Mouse (Mus musculus) 416B (cell line): Measurements from ENCODE around the gene Mpo.

Source experiments
- DNase-seq: peaks from one replicate; pipeline ENCODE4 v3.0.0; 2011; ENCODE audit warnings: low read depth

Mpo gene

DNA sequence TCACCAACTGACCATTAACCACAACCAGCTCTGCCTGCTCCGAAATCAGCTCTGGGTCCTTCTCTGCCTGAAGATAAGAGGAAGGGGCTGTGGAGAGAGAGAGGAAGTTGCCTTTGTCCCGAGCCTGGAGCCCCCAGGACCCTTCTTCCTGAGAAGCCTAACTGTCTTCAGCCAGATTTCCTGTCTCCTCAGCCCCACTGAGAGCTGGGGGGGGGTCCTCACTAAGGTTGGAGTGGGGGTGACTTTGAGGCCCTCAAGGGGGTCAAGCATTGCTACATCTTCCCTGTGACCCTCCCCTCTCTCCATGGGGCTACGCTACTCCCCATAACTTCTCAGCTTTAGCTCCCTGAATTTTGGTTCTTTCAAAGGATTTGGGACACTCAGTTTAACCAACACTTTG, at the start of gene Mpo:
Gene Mpo (plus strand): TSS at position 122 of the 400 bp plus-strand sequence.
- DNase-seq: peak; percentile 87

DNA sequence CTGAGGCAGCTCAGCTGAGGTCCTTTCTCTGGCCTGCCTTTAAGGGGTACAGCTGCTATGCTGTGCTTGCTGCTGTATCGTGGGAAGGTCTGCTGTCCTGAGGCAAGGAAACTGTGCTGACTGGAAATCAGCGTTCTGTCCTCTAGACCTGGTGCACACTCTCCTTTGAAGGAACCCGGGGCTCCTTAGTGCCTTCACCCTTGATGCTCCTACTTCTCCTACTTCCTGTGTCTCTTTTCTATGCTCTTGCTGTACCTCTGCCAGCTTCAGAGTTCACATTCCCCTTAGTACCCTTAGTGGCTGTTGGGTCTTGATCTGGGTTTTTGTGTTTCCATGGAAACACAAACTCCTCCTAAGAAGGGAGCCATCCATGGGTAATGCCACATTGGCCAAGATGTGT, 49.7 kb upstream of the Mpo start:
- DNase-seq: no peak

DNA sequence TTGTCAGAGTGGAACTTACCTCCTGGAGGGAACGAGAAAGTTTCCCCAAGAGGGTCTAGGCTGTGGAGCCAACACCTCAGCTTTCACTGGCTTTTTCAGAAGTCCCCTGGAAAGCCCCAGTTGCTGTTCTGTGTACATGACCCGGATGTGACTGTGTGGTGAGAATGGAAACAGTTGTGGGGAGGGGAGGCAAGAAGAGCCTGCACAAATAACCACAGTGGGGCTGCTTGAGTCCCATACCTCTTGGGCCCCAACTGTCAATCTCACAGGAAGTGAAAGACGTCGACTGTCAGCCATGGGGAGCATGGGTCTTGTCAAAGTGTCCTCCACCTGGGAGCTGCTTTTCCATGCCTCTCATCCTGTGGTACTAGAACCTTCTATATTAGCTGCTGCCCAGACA, 48.4 kb upstream of the Mpo start:
- DNase-seq: no peak

DNA sequence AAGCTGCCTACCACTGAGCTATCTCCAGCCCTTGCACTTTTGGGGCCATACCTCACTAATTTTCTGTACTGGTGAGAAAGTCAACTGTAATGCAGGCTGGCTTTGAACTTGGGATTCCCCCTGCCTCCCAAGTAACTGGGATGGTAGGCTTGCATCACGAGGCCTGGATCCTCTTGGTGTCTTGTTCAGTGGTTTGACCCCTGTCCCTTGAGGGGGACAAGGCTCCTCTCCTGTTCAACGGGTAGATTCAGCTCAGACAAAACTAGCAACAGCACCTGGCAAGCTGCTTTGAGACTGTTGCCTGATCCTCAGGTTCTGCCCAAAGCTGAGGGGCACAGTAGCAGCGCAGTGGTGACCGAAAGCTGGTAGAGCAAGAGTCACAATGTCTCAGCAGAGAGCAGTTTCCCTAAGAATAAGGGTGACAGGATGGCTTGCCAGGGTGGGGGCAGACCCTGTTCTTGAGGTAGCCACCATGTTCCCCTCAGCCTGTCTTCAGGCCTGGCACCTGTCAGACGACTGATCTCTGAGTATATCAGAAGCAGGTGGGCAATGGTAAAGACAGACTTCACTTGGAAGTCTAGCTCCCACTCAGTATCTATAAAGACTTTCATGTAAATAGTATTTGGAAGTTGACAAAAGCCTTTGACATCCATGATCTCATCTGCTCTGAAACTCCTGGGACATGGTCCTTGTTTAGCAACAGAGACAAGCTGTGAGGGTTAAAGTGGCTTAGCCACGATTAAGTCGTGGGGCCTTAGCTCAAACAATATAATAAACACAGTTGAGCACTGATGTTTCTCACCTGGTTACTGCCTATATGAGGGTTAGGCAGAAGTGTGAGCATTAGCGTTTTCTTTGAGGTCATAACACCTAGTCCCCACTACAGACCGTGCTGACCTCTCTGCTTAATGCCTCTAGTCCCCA, 47.5 kb upstream of the Mpo start:
- no peak for DNase-seq

DNA sequence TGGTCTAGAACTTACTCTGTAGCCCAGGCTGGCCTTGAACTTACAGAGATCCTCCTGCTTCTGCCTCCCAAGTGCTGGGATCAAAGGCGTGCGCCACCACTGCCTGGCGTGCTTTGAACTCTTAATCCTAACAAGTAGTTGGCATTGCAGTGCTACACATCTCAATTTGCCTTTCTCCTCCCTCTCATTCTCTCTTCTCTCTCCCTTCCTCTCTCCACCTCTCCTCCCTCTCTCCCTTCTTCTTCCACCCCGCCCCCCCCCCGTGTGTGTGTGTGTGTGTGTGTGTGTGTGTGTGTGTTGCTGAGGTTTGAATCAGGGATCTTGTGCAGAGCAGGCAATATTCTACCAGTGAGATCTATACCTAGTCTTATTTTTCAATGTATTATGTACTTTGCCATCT, 46.1 kb upstream of the Mpo start:
- DNase-seq: no peak

DNA sequence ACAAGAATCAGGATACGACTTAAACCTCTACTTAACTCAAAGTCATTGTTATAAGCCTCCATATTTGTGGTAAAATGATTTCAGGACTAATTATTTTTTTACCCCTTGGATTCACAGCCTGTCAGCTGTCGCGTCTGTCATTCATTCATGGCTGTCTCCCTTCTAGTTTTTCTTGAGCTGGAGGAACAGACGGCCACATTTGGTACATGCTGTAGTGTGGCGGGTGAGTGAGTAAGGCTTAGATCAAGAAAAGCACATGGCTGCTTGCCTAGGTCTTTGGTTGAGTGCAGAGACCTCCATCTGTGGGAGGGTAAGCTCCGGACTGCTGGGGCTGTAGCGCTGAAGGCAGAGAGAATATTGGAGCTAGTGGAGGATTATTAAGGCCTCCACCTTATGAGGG, 45.7 kb upstream of the Mpo start:
- DNase-seq: no peak

DNA sequence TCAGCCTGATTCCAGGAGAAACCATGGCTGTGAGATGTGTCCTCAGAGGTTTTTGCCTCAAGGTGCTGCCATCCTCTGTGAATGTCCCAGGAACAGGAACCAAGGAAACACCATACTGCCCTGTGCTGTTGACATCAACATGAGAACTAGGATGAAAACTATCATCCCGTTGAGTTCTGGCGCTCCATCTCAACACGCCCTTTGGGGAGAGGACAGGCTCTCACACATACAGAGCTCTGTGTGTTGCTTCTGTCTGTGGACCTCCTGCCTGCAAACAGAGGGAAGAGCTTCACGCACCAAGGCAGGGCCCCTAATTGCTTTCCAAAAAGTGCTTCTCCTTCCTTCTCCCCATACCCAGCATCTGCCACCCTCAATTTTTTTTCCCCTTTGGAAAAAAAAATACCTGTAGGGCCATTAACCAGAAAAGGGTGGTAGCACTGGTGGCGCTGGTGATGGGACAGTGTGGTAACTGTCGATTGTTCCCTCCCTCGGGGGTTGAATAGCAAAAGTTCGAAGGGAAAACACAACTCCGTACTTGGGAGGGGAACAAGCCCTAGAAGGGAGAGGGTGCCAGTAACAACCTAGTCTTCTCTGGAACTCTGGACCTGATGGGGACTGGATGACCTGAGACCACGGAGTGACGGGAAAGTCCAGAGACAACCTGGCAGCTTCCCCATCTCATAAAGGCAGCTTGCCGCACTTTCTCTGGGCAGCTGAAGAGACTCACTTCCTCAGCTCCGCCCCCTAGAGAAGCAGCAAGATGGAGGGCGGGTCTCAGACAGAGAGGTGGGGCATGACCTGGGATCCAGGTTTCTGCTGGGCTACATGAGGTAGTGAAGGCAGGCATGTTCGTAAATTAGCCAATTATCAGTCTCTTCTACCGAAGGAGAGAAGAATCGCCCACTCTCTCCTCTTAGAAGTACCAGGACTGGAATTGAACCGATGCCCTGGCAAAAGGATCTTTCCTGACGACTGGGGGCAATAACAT, 45.0 kb upstream of the Mpo start:
- DNase-seq: peak; percentile 94

DNA sequence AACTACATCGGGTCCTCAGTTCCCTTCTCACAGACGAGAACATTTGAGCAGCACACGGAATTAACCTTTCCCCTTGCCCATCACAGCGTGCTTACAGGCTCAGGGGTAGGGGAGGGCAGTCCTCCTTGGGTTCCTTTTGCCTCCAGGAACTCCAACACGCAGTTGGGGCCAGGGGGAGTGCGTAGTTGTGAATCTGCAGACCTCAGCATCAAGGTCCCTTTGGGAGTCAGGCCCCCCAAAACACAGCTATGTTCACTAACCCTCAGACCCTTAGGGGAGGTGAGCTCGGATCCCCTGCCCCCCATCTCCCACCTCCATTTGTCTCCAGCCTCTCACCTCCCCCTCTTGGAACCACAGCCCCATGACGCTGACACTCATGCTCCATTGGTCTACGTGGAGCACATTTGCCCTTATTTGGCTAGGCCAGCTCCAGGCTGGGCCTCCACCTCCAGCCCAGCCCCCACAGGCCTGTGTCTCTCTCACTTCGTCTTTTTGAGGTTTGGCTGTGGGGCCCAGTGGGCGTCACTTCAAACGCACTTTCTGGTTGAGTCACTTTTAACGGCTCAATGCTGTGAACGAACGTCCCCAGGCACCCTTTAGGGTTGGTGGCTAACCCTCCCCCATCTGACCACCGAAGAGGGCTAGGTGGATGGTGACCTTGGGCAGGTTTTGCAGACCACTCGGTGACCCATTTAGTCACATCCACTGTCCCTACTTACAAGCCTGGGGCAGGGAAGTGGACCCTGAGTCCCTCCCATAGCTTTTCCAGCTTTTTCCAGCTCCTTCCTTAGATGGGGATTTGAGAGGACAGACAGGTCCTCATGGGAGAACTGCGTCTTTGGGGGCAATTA, 44.0 kb upstream of the Mpo start:
- DNase-seq: peak; percentile 99

DNA sequence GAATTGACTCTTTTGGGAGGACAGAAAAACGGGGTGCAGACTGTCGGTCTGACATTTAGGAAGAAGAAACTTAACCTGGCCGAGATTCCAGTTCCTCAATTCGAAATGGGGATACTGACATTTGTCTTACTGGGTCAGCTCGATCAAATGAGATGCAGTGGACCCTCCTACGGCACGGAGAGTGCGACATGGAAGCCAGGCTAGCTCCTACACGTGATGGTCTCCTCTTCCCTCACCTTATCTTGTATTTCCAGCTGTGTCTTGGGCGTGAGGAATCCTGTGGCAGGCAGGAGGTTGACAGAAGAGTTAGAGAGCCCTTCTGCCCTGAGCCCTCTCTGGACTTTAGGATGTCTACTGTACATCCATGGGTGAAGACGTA, 43.3 kb upstream of the Mpo start:
- peak; percentile 72 for DNase-seq

DNA sequence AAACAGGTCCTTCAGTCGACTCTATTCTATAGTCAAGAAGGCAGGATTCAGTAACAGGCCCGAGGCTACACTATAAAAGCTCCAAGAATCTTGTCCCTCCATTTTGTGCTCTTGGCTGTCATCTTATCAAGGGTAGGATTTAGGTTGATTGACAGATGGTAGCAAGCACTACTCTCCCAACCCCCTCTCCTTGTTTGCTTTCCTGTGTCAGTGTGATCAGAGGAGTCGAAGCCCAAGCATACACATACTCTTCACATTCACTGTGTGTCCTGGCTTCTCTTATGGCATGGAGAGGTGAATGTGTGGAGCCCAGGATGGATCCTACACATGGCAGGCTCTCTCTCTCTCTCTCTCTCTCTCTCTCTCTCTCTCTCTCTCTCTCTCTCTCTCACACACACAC, 42.9 kb upstream of the Mpo start:
- DNase-seq: peak; percentile 86

DNA sequence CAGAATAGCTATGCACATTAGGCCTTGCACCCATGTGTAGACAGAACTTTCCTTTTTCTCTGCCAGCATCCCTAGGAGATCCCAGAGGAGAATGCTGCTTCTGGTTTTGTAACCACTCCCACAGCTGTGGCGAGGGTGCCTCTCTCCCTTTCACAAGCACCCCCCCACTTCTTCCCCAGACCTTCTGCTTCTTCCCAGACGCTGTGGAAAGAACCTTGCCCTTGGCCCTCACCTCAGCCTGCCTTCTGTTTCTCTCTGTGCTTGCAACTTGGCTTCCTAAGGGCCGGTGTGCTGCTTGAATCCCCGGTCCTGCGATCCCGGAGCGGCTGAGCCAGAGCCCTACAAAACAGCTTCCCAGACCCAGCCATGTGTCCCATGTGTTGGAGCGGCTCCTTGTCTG, 42.4 kb upstream of the Mpo start:
- peak; percentile 80 for DNase-seq

DNA sequence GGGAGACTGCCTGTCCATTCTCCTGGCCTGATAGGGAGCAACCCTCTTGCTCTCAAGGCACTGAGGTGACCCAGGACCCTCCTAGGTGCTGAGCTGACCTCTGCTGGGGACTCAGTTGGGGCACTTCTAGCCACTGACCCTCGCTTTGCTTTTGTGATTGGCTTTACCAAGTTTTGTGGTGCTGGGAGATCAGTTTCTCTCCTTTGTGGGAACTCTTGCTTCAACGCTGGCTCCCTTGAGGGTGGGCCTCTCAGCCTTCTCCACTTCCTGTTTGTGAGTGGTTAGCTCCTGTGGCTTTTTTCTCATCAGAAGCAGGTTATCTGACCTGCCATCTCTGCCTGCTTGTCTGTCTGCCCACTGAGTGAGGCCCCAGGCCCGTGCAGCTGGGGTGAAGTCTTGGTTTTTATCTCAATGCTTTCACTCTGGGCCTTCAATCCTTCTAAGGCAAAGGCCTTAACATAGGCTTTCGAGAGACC, 41.9 kb upstream of the Mpo start:
- DNase-seq: peak; percentile 97

DNA sequence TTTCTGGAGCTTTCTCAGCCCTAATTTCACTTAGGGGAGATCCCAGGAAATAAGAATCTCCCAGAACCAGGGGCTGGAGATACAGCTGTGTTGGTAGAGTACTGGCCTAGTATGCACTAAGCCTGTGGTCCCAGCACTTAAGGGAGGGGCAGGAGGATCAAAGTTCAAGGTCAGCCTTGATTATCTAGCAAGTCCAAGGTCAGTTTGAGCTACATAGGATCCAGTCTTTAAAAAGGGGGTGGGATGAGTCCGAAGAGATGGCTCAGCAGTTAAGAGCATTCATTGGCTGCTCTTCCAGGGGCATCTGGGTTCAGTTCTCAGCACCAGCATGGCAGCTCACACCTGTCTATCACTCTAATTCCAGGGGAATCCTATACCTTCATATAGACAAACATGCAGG, 41.1 kb upstream of the Mpo start:
- DNase-seq: peak; percentile 43

DNA sequence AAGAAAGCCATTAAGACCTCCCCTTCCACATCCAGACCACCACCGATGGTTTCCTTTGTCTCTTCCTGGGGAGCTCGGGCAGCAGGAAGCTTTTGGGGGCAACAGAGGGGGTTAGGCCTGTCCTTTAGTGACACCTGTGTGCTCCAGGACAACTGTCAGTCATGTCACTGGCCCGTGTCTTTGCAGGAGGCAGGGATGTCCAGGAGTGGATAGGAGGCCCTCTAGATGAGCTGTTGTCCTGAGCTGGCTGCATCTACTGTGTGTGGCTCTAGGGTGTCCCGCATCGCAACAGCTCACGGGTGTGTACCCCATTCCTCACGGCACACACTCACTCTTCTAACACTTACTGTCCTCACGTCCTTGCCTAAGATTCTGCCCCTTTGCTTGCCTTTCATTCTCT, 40.1 kb upstream of the Mpo start:
- no peak for DNase-seq

DNA sequence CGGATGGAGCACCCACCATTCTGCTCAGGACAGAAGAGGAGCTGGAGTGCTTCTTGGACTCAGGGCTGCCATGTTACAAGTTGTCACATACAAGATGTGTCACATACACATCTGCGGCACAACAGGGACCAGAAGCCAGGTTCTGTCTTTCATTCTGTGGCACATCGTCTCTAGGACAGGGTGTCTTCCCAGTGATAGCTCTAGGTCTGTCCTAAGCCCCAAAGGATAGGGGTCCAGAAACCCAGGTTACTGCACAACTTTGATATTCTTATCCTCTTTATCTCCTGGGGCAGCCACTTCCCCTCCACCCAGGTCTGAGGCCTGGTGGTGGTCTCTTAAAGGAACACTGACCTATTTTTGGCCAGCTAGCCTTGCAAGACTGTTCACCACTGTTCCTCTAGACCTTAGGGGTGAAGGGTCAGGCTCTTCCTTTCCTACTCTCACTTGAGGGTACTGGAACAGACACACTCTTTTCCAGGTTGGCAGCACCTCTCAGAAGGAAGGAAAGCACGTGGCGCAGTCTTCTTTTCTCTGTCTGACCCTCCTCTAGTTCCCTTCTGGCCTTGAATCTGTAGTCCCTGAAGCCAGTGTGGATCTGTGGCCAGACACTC, 39.4 kb upstream of the Mpo start:
- DNase-seq: peak; percentile 58

DNA sequence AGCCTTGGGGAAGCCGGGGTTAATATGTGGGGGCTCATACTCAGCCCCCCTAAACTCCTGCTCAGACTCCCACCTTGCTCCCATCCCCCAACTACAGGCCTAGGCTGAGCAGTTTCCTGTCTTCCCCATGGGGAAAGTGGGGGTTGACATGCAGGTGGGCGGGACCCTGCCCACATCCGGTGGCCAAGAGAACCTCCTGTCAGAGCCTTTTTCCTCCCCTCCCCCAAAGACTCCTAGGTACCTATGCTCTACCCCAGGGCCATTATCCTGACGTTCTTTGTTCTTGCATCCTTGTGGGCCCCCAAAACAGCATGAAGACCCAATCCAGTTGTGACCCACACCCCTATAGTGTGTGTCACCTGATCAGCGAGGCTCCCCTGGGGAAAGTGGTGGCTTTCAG, 38.8 kb upstream of the Mpo start:
- peak; percentile 86 for DNase-seq

DNA sequence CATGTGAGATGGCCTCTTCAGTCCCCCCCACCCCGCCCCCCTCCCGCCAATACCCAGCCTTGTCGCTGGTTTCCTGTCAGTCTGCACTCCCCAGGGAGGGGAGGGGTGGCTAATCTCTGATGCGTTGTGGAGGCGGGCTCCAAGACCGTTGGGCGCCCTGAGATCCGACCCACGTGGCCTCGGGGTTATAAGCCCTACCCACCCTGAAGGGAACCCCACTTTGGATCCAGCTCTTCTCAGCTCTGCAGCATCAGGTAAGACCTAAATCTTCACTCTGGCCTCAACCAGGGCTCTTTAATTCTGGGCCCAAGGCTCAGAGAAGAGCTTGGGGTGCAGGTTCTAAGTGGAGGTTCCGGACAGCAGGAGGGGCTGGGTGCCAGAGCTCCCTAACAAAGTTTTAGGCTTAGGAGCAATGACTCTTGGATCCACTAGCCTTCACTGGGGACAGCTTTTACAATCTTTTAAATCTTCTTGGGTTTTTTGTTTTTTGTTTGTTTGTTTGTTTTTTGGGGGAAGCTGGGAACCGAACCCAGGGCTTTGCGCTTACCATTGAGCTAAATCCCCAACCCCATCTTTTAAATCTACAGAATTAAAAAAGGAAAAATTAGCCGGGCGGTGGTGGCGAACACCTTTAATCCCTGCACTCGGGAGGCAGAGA, 37.9 kb upstream of the Mpo start:
- DNase-seq: peak; percentile 99

DNA sequence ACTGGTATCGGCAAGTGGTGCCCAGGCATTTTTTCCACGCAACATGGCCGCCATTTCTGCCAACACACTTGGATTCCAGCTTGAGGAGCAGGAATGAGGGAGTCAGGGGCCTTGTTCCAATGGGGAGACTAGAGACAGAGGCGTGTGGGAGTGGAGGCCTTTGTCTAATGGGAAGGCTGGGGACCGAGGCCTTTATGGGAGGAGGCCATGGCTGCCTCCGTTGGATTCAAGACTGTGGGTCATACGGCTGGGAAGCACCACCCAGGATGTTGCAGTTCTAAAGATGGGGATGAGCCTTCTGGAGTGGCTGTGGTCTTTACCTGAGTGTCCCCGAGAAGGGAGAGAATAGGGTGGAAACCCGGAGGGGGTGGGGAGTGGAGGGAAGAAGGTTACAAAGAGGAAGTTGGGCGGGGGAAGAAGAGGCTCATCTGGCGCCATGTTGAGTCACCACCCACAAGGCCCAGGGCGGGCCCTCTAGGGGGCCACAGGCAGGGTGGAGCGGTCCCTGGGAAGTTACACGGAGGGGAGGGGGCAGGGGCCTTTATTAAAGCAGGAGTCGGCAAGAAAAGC, 37.0 kb upstream of the Mpo start:
- DNase-seq: peak; percentile 91

DNA sequence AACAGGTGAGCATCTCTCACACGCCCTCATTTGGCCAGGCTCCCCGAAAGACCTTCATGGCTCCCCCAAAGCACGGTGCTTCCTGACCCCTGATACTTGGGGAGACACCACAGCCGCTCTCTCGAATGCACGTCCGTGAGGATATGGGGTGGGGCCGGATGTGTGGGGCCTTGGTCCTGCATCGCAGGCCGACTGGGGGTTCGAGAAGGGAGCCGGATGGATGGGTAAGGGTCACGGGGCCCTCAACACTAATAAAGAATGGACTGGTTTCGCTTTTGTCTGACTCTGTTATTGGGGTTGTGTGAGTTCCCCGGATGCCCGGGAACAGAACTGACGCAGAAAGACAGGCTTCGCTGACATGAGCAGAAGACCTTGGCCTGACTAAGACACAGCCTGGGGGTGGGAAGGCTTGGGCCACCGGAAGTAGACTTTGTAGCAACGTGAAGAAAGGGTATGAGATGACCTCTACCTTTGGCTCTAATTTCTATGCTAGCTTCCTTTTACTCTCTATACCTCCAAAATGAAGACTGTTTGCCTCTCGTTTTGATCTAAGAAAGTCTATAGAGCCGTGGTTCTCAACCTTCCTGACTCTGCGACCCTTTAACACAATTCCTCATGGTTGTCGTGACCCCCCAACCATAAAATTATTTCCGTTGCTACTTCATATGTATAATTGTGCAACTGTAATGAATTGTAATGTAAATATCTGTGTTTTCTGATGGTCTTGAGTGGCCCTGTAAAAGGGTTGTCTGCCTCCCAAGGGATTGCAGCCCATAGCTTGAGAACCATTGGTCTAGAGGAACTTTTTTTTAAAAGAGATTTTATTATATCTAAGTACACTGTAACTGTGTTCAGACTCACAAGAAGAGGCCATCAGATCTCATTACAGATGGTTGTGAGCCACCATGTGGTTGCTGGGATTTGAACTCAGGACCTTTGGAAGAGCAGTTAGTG, 36.1 kb upstream of the Mpo start:
- peak; percentile 69 for DNase-seq
